Mouse (Mus musculus) cerebellum, adult 2 months (tissue): Measurements from ENCODE around the gene Pfkfb4. TPM values are rescaled to one million over a fixed set of nuclear protein-coding genes. Genes with fewer than 3 reads are reported as not detected.
A peak's percentile ranks its signal among the peaks of the same experiment; 100 is the strongest.

Source experiments
- DNase-seq, 2 experiments: peaks; one replicate each; pipeline ENCODE4 v3.0.0; 2021
- H3K27ac ChIP-seq: fragments of 200-500 bp; 2 replicates; pipeline ENCODE4 v1.5.1; 2012; ENCODE audit warnings: low read length, control low read depth, inconsistent platforms; ENCODE audit not compliant: insufficient read depth
- H3K27me3 ChIP-seq: fragments of 200-500 bp; 2 replicates; pipeline ENCODE4 v1.6.1; 2012; ENCODE audit warnings: inconsistent platforms, mild to moderate bottlenecking, low read length, moderate library complexity; ENCODE audit not compliant: control insufficient read depth, insufficient read depth
- H3K4me1 ChIP-seq: fragments of 200-500 bp; 2 replicates; pipeline ENCODE4 v1.6.1; 2011; ENCODE audit warnings: low read length; ENCODE audit not compliant: control insufficient read depth, insufficient read depth
- H3K4me3 ChIP-seq: fragments of 200-500 bp; replicated peaks from 2 replicates; pipeline ENCODE3; 2011; ENCODE audit warnings: mild to moderate bottlenecking, low read depth, low read length, control low read depth; ENCODE audit not compliant: insufficient read depth
- CTCF ChIP-seq: fragments of 200-500 bp; IDR thresholded peaks from 2 replicates; pipeline ENCODE4 v1.5.1; 2011; ENCODE audit warnings: low read depth, mild to moderate bottlenecking, control low read depth, low read length, moderate library complexity, borderline replicate concordance; ENCODE audit not compliant: insufficient read depth
- POLR2A ChIP-seq: fragments of 200-500 bp; IDR thresholded peaks from 2 replicates; pipeline ENCODE4 v1.6.1; 2011; ENCODE audit warnings: low read length, control low read depth, borderline replicate concordance; ENCODE audit not compliant: insufficient read depth
- WGBS: fragments of 180-500 bp; shearing (Covaris S2); methylation state at CpG from one replicate; pipeline ENCODE4 v1.1.7; 2018; 5-methylcytosine and 5-hydroxymethylcytosine counted together
- polyA plus RNA-seq: library from polyadenylated mRNA; depleted of rRNA; stranded (reverse); fragments of >200 nt; gene quantifications from 2 replicates; pipeline ENCODE4 v1.2.3, GENCODE M21; 2012

The Pfkfb4 gene
- polyA plus RNA-seq, 1 experiment, result 17.5 TPM

DNA sequence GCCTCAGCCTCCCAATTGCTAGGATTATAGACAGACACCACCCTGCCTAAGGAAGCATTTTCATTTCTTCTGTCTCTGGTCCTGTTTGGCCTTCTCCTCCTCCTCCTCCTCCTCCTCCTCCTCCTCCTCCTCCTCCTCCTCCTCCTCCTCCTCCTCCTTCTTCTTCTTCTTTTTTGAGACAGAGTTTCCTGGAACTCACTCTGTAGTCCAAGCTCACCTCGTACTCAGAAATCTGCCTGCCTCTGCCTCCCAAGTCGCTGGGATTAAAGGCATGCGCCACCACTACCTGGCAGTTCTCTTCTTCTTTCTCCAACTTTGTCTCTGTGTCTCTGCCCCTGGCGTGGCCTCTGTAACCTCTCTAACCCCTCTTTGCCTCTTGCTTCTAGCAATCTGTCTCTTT is 5.9 kb upstream of the Pfkfb4 start, which contains the start of gene Ucn2:
Ucn2 (plus strand) TSS at position 301 of the 400 bp plus-strand sequence.
- DNase-seq, result no peak
- no peaks in the 10 kb centered on the region for H3K4me1 ChIP-seq
- TF ChIP-seq CTCF (no peak), POLR2A (no peak)
- no peak within 1 kb of the TSS for H3K4me3 ChIP-seq
- no peak within 1 kb of the TSS for H3K27ac ChIP-seq
- no peaks in the 10 kb centered on the region for H3K27me3 ChIP-seq
- WGBS, result 89% methylated on average over 4 of the region's 4 CpGs

GRCm38 (mm10) chr9:108987704-108988350 is 3.8 kb upstream of the Pfkfb4 start:
- no peak for DNase-seq
- TF ChIP-seq CTCF (no peak), POLR2A (no peak)
- H3K27ac ChIP-seq, result no peak overlapping the region
- no peak overlapping the region for H3K4me3 ChIP-seq
- WGBS, result 17% methylated on average over 15 of the region's 15 CpGs
- H3K4me1 ChIP-seq, result no peaks in the 10 kb centered on the region
- no peaks in the 10 kb centered on the region for H3K27me3 ChIP-seq

- WGBS, result 45% methylated on average over 4 of the region's 4 CpGs
- no peak overlapping the region for H3K27ac ChIP-seq
Measured at GRCm38 (mm10) chr9:108989802-108990461, 1.6 kb upstream of the Pfkfb4 start.

GRCm38 (mm10) chr9:108990462-108990820 is 1.1 kb upstream of the Pfkfb4 start:
- no peak overlapping the region for H3K27ac ChIP-seq
- TF ChIP-seq CTCF (no peak), POLR2A (no peak)
- DNase-seq, result no peak
- H3K27me3 ChIP-seq, result no peaks in the 10 kb centered on the region
- no peak overlapping the region for H3K4me3 ChIP-seq
- H3K4me1 ChIP-seq, result no peaks in the 10 kb centered on the region
- 76% methylated on average over 7 of the region's 7 CpGs for WGBS

More at GRCm38 (mm10) chr9:108989802-108990461, 1.6 kb upstream of the Pfkfb4 start:
- DNase-seq, result peak in 1 of 2 experiments; percentile 31
- TF ChIP-seq CTCF (no peak), POLR2A (no peak)
- Histone ChIP-seq H3K4me3 (no peak overlapping the region), H3K27me3 (no peaks in the 10 kb centered on the region), H3K4me1 (no peaks in the 10 kb centered on the region)

DNA sequence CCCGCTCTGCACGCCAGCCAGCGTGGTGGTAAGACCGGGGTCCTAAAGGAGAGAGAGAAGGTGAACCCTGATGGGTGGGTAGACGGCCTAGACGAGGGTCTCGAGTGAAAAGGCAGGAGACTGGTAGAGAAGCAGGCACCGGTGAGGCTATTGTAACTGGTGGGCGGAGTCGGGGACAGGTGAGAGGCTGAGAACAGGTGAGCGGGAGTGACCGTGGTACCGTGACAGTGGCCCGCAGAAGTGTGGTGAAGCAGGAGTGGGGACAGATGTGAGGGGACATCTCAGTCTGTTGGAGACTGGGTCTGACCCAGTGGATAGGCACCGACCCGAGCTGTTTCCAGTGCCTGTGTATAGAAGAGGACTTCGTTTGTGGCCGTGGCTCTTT is 499 bp downstream of the Pfkfb4 start:
- no peaks in the 10 kb centered on the region for H3K27me3 ChIP-seq
- DNase-seq, result no peak
- TF ChIP-seq POLR2A (no peak), CTCF (no peak)
- peak overlapping the region; percentile 85 for H3K4me3 ChIP-seq
- WGBS, result 6% methylated on average over 18 of the region's 18 CpGs
- H3K4me1 ChIP-seq, result no peaks in the 10 kb centered on the region
- no peak overlapping the region for H3K27ac ChIP-seq

DNA sequence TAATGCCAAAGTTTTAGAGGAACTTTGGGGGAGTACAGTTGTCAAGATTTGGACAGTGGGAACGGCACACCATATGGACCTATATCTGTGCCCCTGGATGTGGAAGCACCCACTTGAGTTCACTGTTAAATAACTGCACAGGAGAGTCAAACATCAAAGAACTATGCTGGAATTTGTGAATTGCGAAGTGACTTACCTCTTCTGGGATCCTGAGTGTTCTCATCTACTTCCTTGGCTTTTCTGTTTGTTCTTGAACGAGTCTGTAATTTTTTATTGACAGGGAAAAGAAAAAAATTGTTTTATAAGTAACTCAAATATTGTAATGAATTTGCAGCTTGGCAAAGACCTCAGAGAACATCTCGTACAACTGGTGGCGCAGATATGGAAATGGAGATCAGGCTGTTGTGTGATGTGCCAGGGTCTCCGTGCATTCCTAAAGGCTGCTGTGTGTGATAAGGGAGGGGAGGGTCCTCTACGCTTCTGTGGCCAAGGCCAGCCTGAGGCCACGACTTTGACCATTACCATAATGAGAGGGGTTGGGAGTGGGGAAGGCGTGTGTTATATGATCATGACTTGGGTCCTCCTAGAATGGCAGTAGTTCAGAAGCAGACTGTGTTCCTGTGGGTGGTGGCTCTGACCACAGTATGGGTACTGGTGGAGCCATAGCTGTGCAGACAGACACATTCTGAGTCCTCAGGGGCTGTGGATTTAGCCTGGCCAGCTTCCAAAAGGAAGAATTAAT is 1.2 kb downstream of the Pfkfb4 start:
- TF ChIP-seq POLR2A (no peak), CTCF (no peak)
- no peak for DNase-seq
- Histone ChIP-seq H3K27ac (no peak overlapping the region), H3K4me3 (no peak overlapping the region), H3K27me3 (no peaks in the 10 kb centered on the region), H3K4me1 (no peaks in the 10 kb centered on the region)
- WGBS, result 76% methylated on average over 9 of the region's 9 CpGs

DNA sequence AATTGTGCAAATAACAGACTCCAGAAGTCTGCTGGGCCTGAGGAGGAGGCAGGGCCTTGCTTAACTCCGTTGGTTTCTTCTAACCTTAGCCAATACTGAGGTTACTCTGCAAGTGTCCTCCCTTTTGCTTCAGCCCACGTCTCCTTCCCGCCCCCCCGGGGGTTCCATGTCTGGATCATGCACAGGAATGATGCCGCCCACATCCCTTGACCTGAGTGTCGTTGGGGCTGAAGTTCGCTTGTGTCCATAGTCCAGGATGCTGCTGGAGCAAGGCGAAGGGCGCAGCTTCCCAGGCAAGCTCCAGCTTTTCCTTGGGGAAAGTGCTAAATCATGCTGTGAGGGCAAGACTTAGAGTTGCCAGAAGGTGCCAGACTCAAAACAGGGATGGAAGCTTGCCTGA is 4.8 kb downstream of the Pfkfb4 start:
- TF ChIP-seq CTCF (no peak), POLR2A (no peak)
- Histone ChIP-seq H3K4me3 (no peak overlapping the region), H3K27me3 (no peaks in the 10 kb centered on the region), H3K4me1 (peaks cover 6% of the 10 kb centered on the region; the same call in 1 of the 2 replicates), H3K27ac (no peak overlapping the region)
- no peak for DNase-seq
- WGBS, result 66% methylated on average over 9 of the region's 9 CpGs
